Mouse (Mus musculus) heart, postnatal 14 days (tissue): ENCODE results near the gene Otub2. TPM values are rescaled to one million over a fixed set of nuclear protein-coding genes. Genes with fewer than 3 reads are reported as not detected.

Experiments used
- DNase-seq, 2 experiments: peaks; one replicate each; pipeline ENCODE4 v3.0.0; 2021 to 2022
- intact Hi-C: fragments of 180-260 bp; cut with DNase I; formaldehyde crosslinking; loops from one replicate; pipeline ENCODE4 v1.15.1; 2025
- long read RNA-seq, 2 experiments: library from polyadenylated mRNA; stranded (forward); transcript quantifications; one replicate each; pipeline ENCODE4 v2.0.0; 2021
- total RNA-seq, 2 experiments: library from RNA; stranded (reverse); gene quantifications; 2 replicates each; pipeline ENCODE4 v1.2.3; 2021

Gene Otub2
- total RNA-seq = 1 to 10 TPM; 3.6 to 4.0 TPM
- long read RNA-seq, experiment 1, partial matches to known transcripts = 0 of 5 reads
- long read RNA-seq, experiment 1, other reads (novel, unspliced or antisense) = 2 of 5 reads
- long read RNA-seq, experiment 2, transcript Otub2-201 (6 exons, 2,791 nt) = major isoform, 7 of 11 reads
- long read RNA-seq, experiment 2, partial matches to known transcripts = 1 of 11 reads
- long read RNA-seq, experiment 2, other reads (novel, unspliced or antisense) = 3 of 11 reads

DNA sequence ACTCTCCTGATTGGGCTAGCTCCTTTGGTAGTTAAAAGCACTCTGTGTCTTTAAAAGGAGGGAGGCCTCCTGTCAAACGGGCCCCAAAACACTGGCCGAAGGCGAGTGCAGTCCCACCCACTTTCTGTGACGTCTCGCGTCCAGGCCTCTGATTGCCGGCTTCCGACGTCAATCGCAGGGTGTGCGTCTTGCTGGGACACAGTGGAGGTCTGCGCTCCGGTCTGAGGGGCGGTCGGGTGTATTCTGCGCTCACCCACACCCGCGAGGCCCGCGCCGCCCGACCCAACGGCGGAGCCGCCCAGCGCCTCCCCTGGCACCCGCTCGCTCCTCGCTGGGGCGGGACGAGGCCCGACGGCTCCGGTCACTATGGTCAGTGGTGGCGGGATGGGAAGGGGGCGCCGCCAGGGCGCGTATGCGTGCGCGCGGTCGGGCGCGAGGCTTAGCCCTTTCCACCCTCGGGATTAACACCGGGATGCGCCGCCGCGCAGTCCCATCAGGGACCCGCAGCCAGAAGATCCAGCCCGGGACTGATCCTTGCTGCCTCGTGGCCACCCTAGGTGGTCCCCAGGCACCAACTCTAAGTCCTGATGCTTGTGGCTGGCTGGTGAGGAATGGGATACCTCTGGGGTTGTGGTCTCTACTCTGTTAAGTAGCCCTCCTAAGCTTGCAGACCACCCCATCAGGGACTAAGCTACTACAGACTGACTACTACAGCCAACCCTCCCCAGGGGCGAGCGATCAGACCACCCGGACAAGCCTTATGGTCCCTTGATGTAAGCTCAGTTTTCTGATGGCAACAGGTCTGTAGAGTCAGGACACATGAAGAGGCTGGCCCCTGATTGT is at the start of gene Otub2:
TSS of gene Otub2 (plus strand) at position 178 of the 843 bp plus-strand sequence.
- intact Hi-C loops = no loop called here
- DNase-seq = peak; percentile 96 to 98

DNA sequence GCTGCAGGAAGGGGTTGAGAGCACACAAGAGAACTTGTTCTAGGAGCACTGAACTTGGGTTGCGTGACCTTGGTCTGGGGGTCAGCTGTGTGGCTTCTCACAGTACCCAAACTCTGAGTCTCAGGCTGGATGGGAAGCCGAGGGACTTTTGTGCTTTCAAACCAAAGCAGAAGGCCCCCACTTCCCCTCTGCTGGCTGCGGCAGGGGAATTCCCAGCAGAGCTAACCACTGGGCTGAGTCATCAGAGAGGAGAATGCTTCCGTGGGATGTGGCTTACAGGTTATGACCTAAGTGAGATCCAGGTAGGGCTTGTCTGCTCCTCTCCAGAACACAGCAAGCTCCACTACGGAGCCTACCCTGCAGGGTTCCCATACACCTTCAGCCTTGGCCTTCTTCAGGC is 47.3 kb upstream of the Otub2 start:
- intact Hi-C loops = no loop called here
- no peak for DNase-seq

- no peak for DNase-seq
- intact Hi-C loops = no loop called here
Measured at GRCm38 (mm10) chr12:103343456-103343855, 45.0 kb upstream of the Otub2 start.

DNA sequence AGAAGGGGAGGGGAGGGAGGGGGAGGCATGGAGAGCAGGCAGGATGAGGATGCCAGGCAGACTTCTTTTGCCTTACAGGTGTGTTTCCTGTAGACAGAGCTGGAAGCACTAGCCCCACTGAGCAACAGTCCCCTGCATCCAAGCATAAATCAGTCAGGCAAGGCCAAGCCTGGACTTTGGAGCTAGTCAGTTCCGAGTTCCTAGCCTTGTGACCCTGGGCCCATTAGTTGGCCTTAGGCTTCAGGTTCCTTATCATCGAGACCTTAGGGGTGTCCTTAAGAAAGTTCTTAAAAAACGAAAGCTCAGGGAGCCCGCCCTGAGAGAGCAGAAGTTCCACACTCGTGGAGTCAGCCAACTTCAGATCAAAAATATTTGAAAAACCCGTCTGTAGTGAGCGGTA is 43.5 kb upstream of the Otub2 start:
- no peak for DNase-seq
- intact Hi-C loops = no loop called here

DNA sequence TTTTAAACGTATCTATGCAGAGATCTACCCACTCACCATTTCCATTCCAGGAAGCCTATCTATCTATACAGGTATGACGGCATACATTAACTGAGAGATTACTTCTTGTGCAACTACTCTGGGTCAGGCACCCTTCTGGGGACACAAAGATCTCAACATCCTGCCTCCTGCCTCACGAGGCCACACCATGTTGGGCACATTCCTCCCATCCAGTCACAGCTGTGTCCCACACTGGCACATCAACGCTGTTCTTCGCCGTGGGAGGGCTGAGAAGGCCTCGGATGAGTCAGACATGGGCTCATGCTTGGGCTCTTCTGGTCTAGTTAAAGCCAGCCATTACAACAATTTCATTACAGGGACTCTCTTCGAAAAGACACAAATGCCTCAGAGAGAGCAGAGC is 41.5 kb upstream of the Otub2 start:
- intact Hi-C loops = no loop called here
- no peak for DNase-seq

DNA sequence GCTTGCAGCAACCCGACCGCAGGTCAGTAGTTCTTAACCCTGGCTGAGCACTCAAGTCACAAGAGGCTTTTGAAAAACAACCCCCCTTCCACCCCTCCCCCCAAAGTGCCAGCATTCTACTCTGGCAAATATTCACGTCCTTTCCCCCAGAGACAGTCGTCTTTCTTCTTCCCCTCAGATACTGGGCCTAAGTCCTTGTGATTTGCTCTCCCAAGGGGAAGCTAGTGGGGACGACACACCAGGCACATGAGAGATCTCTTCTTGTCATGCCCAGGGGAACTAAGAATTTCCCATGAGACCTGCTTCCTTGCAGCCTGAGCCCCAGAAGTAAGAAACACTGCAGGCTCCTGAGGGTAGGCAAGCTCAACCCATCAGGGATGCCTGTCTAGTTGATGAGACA is 41.1 kb upstream of the Otub2 start:
- no peak for DNase-seq
- intact Hi-C loops = no loop called here

GRCm38 (mm10) chr12:103348506-103348905 is 40.0 kb upstream of the Otub2 start:
- peak; percentile 82 to 90 for DNase-seq
- intact Hi-C loops = loop anchor here (2.0 kb wide), 1 partner anchor 20 kb away; no protein-coding TSS in a partner anchor

GRCm38 (mm10) chr12:103352735-103353134 is 35.7 kb upstream of the Otub2 start:
- DNase-seq = peak; percentile 43 to 63
- intact Hi-C loops = no loop called here

DNA sequence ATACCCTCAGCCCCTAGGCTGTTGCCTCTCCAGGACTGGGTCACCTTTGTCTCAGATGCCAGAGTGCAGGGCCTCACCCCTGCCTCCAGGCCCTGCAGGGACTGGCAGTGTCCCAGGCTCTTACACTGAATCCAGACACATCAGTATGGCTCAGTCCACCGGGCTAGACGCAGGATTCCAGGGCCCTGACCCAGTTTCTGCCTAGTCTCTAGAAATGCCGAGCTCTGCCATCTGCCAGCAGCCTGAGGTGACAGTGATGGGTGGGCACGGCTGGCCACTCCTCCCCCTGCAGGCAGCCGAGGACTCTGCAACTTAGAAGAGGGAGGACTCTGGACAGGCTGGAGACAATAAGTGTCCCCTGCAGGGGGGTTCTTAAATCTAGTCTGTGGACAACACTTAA is 34.9 kb upstream of the Otub2 start:
- DNase-seq = peak; percentile 71 to 81
- intact Hi-C loops = no loop called here

- intact Hi-C loops = no loop called here
- DNase-seq = peak; percentile 41 to 51
Measured at GRCm38 (mm10) chr12:103355746-103356414, 32.6 kb upstream of the Otub2 start, which contains the start of gene Asb2. TSS of gene Asb2 (minus strand) at chr12:103356001.

DNA sequence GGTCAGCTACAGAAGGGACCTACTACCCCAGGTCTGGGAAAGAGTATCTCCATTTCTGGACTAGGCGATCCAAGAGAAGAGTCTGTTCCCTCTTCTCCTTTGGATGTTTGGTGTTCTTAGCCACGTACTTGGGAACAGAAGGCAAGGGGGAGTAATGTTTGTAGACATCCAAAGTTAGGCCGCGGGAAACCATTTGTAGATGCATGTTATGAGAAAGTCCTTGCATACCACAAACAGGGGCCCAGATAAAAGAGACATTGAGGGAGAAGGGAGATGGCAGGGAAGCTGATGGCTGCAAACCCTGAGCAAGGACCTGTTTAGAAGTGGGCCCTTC is 32.1 kb upstream of the Otub2 start:
- intact Hi-C loops = no loop called here
- DNase-seq = no peak

- intact Hi-C loops = no loop called here
- DNase-seq = peak; percentile 67 to 74
Measured at GRCm38 (mm10) chr12:103358216-103358615, 30.3 kb upstream of the Otub2 start.

GRCm38 (mm10) chr12:103358951-103359801 is 29.3 kb upstream of the Otub2 start:
- intact Hi-C loops = no loop called here
- DNase-seq = no peak

GRCm38 (mm10) chr12:103360812-103361211 is 27.7 kb upstream of the Otub2 start:
- no peak for DNase-seq
- intact Hi-C loops = no loop called here

- intact Hi-C loops = no loop called here
- no peak for DNase-seq
Measured at GRCm38 (mm10) chr12:103361539-103362307, 26.8 kb upstream of the Otub2 start.

DNA sequence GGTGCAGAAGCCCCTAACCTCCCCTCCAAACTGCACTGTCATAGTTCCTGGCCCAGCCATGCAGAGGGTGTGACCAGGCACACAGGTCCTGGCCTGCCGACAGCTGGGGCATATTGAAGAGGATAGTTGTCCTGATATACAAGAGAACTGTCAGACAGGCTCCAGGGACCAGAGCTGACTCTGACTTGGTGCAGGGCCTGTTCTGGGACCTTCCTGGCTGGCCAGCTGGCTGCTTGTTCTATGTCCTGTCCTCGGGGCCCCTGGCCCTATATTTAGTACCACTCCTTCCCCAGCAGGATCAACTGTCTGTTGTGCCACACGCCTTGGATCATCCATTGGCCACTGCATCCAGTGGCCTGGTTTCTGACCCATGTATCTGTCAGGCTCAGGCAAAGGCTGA is 26.1 kb upstream of the Otub2 start:
- DNase-seq = peak; percentile 52 to 57
- intact Hi-C loops = no loop called here

DNA sequence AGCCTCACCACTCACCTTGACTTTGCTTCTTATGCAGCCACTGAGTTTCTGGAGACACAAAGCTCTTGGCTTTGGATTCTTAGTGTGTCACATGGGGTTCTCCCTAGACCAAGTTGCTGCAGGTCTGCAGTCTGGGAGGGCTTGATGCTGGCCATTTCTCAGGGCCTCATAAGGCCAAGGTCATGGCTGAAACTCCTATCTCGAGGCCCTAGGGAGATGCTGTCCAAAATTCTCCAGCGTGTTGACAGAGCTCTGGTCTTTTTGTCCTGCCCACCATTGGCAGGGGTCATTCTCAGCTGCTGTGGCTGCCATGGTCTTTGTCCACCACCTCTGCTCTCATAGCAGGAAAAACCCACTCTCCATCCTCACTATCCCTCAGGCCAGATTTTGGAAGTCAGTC is 21.3 kb upstream of the Otub2 start:
- intact Hi-C loops = loop anchor here (1.0 kb wide), 1 partner anchor 42 kb away; no protein-coding TSS in a partner anchor
- no peak for DNase-seq

DNA sequence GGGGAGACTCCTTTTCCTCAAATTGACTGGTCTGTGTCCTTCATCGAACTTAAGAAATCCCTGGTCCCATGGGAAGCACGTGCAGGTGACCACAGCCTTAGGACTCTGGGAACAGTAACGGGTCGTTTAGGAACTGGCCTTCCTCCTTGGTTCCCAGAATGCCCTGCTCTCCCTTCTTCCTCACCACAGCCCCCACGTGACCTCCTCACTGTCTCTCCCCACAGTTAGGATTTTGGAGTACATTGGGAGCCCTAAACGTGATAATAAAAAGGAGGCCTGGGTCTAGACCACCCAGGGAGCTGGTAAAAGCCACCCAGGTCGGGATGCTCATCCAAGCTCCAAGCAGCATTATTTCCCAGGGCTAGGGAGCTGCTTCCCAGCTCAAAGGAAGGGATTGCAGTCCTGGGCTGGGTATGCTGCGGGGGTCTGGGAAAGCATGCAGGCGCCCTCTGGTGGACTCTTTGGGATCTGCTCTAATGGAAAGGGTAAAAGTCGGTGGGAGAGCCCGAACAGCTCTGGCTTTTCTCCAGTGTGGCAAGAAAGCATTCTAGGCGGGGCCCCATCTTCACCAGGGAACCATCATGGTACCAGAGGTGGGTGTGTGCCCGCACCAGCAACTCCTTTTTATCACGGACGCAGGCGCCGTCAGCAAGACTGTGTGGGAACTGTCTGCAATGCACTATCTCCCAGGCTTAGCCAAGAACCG is 20.7 kb upstream of the Otub2 start:
- DNase-seq = peak; percentile 78 to 90
- intact Hi-C loops = loop anchor here (1.0 to 2.0 kb wide), 2 partner anchors 19 to 42 kb away; no protein-coding TSS in a partner anchor

DNA sequence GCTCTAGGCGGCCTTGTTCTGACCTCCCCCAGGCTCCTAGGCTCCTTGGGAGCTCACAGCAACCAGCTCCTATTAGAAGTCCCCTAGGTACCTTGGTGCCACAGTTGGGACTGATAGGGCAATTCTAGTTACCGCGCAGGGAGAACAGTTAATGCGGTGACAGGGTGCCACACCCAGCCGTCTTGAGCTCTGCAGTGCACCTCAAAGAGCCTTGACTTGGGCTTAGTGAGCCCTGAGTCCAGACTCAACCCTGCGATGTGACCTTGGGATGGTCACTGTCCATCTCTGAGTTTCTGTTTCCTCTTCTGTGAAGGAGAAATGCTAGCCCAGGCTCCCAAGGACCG is 20.2 kb upstream of the Otub2 start:
- intact Hi-C loops = loop anchor here (2.0 kb wide), 1 partner anchor 19 kb away; no protein-coding TSS in a partner anchor
- no peak for DNase-seq
